Mouse (Mus musculus): ENCODE measurements around the gene Tollip. TPM values are rescaled to one million over a fixed set of nuclear protein-coding genes. Genes with fewer than 3 reads are reported as not detected.
A peak's percentile ranks its signal among the peaks of the same experiment; 100 is the strongest.
"Not testable (repeated sequence)": the region's sequence is repeated elsewhere in the genome, so short reads cannot be mapped to it uniquely, and the experiment has no call there.

Tollip gene
- polyA plus RNA-seq, 1 experiment from 2014 or later = 69.0 TPM

DNA sequence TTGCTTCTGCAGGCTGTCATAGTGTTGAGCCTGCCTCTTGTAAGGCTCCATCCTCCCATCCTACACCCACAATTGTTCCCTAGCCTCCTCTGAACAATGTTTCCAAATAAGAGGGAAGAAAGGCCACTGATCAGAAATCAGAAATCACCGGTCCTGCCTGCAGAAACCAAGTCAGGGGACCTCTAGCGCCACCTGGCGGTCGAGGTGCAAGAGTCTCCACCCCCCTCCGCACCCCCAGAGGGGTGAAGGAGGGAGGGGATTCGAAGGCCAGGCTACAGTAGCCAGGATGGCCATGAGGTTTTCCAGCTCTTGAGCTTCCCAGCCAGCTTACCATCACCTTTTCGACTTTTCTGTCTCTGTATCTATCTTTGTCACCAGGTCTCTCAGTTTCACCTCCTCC is 6.6 kb upstream of the Tollip start:
- Histone ChIP-seq H3K4me2 (replicated peaks) (no peak overlapping the region), H3K36me3 (no peaks in the 10 kb centered on the region), H3K9me3 (no peaks in the 10 kb centered on the region), H3K4me1 (replicated peaks) (no peaks in the 10 kb centered on the region), H3K4me3 (replicated peaks) (no peak overlapping the region), H3K27ac (no peak overlapping the region), H3K9ac (replicated peaks) (no peak overlapping the region), H3K27me3 (no peaks in the 10 kb centered on the region)
- 0 out of 2 replicates have a peak, but pooled peaks have one; percentile 65 for ATAC-seq
- WGBS = 6% methylated on average over 7 of the region's 7 CpGs

- not testable (repeated sequence) for H3K27me3 ChIP-seq; H3K27ac ChIP-seq; H3K4me1 ChIP-seq (replicated peaks); H3K4me2 ChIP-seq (replicated peaks); H3K9me3 ChIP-seq; H3K4me3 ChIP-seq (replicated peaks); H3K36me3 ChIP-seq; ATAC-seq; H3K9ac ChIP-seq (replicated peaks)
- whole genome bisulfite sequencing = 93% methylated on average over 17 of the region's 17 CpGs
These were observed 5.8 kb upstream of the Tollip start for GRCm38 (mm10) chr7:141924121-141924520.

DNA sequence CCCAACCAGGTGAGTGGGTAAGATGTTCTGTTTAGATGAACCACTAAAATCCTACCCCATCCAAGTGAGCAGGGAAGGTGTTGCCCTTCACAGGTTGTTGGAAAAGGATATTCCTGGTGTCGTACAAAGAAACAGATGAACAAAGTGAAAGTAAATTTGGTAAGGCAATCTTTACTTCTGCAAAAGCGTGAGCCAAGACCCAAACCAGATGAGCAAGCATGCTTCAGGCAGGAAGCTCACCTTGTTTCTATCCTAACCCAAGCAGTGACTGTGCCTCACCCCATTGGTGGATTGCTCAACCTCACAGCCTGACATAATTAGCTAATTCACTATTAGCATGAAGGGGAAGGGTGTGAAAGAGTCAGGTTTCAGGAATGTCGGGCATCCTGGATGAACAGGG is 7.0 kb downstream of the Tollip start:
- Histone ChIP-seq H3K4me3 (replicated peaks) (no peak overlapping the region), H3K4me1 (replicated peaks) (peaks cover 19% of the 10 kb centered on the region), H3K9ac (replicated peaks) (no peak overlapping the region), H3K9me3 (no peaks in the 10 kb centered on the region), H3K36me3 (no peaks in the 10 kb centered on the region), H3K27me3 (peaks cover 23% of the 10 kb centered on the region), H3K4me2 (replicated peaks) (no peak overlapping the region), H3K27ac (no peak overlapping the region)
- 79% methylated on average over 3 of the region's 3 CpGs for WGBS
- no peak for ATAC-seq

- Histone ChIP-seq H3K9ac (replicated peaks) (no peak overlapping the region), H3K9me3 (no peaks in the 10 kb centered on the region), H3K4me3 (replicated peaks) (no peak overlapping the region), H3K27ac (no peak overlapping the region), H3K4me1 (replicated peaks) (peaks cover 19% of the 10 kb centered on the region), H3K27me3 (peaks cover 31% of the 10 kb centered on the region; the same call in 1 of the 2 replicates), H3K36me3 (no peaks in the 10 kb centered on the region), H3K4me2 (replicated peaks) (no peak overlapping the region)
- no peak for ATAC-seq
- 75% methylated on average over 6 of the region's 6 CpGs for WGBS
These were observed 9.7 kb downstream of the Tollip start for GRCm38 (mm10) chr7:141908591-141908990.

GRCm38 (mm10) chr7:141902791-141903190 is 15.5 kb downstream of the Tollip start:
- H3K36me3 ChIP-seq = no peaks in the 10 kb centered on the region
- H3K9ac ChIP-seq (replicated peaks) = peak overlapping the region; percentile 58
- no peaks in the 10 kb centered on the region for H3K9me3 ChIP-seq
- H3K4me2 ChIP-seq (replicated peaks) = peak overlapping the region; percentile 53
- H3K4me3 ChIP-seq (replicated peaks) = peak overlapping the region; percentile 67
- H3K27ac ChIP-seq = peak overlapping the region; percentile 78
- peaks cover 21% of the 10 kb centered on the region; the same call in 1 of the 2 replicates for H3K27me3 ChIP-seq
- 68% methylated on average over 4 of the region's 4 CpGs for WGBS
- H3K4me1 ChIP-seq (replicated peaks) = peaks cover 35% of the 10 kb centered on the region
- ATAC-seq = no peak

GRCm38 (mm10) chr7:141902269-141902729 is 16.0 kb downstream of the Tollip start:
- H3K9me3 ChIP-seq = no peaks in the 10 kb centered on the region
- H3K4me1 ChIP-seq (replicated peaks) = peaks cover 35% of the 10 kb centered on the region
- peak overlapping the region; percentile 67 for H3K4me3 ChIP-seq (replicated peaks)
- H3K27me3 ChIP-seq = peaks cover 18% of the 10 kb centered on the region; the same call in 1 of the 2 replicates
- under 1% methylated on average over 44 of the region's 44 CpGs for WGBS
- H3K36me3 ChIP-seq = no peaks in the 10 kb centered on the region
- peak overlapping the region; percentile 78 for H3K27ac ChIP-seq
- H3K9ac ChIP-seq (replicated peaks) = peak overlapping the region; percentile 89
- peak; percentile 97 for ATAC-seq
- H3K4me2 ChIP-seq (replicated peaks) = peak overlapping the region; percentile 61

DNA sequence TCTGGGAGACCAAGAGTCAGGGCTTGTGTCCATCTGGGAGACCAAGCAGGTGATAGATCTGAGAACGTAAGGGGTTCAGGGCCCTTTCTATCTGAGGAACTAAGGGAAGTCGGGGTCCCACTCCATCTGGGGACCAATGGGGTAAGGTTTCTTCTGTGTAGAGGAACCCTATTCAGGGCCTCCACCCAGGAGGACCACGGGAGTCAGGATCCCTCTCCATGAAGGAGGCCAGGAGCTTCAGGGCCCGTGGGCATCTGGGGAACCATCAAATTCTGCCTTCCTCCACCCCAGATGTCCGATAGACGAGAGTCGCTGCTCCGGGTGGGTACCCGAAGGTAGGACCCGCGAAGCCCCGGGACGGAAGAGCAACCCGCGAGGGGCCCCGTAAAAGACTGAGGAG is 16.5 kb downstream of the Tollip start:
- Histone ChIP-seq H3K4me1 (replicated peaks) (peaks cover 39% of the 10 kb centered on the region), H3K36me3 (no peaks in the 10 kb centered on the region), H3K27ac (peak overlapping the region; percentile 78), H3K4me2 (replicated peaks) (peak overlapping the region; percentile 61), H3K4me3 (replicated peaks) (peak overlapping the region; percentile 67), H3K9me3 (no peaks in the 10 kb centered on the region), H3K27me3 (peaks cover 18% of the 10 kb centered on the region; the same call in 1 of the 2 replicates), H3K9ac (replicated peaks) (peak overlapping the region; percentile 89)
- under 1% methylated on average over 16 of the region's 16 CpGs for WGBS
- ATAC-seq = peak; percentile 64

- WGBS = 97% methylated on average over 7 of the region's 7 CpGs
- H3K36me3 ChIP-seq = peaks cover 60% of the 10 kb centered on the region
- ATAC-seq = no peak
These were observed 26.2 kb downstream of the Tollip start for GRCm38 (mm10) chr7:141892151-141892550.

GRCm38 (mm10) chr7:141878813-141879212 is 39.5 kb downstream of the Tollip start:
- peaks cover 84% of the 10 kb centered on the region for H3K36me3 ChIP-seq
- 91% methylated on average over 2 of the region's 2 CpGs for WGBS

More at GRCm38 (mm10) chr7:141892151-141892550, 26.2 kb downstream of the Tollip start:
- Histone ChIP-seq H3K4me2 (replicated peaks) (no peak overlapping the region), H3K4me1 (replicated peaks) (peaks cover 6% of the 10 kb centered on the region), H3K4me3 (replicated peaks) (no peak overlapping the region), H3K9me3 (no peaks in the 10 kb centered on the region), H3K27me3 (no peaks in the 10 kb centered on the region), H3K27ac (no peak overlapping the region), H3K9ac (replicated peaks) (no peak overlapping the region)

DNA sequence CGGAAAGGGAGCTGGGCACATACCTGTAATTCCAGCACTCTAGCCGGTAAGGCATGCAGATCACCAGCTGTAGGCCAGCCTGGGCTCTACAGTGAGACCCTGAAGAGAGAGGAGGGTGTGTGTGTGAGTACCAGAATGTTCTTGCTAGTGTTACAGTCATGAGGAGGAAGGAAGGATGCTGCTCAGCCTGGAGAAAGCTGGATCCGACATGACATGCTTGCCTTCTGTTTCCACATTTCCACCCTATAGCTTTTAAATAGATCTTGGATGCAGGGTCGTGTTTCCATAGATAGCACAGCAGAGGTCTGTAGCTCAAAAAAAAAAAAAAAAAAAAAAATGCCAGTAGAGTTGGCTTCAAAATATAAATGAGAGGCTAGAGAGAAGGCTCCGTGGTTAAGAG is 43.4 kb downstream of the Tollip start:
- WGBS = 89% methylated on average over 5 of the region's 5 CpGs
- H3K4me2 ChIP-seq (replicated peaks) = no peak overlapping the region
- H3K4me3 ChIP-seq (replicated peaks) = no peak overlapping the region
- no peaks in the 10 kb centered on the region for H3K9me3 ChIP-seq
- H3K4me1 ChIP-seq (replicated peaks) = no peaks in the 10 kb centered on the region
- H3K27me3 ChIP-seq = no peaks in the 10 kb centered on the region
- H3K36me3 ChIP-seq = peaks cover 69% of the 10 kb centered on the region
- no peak for ATAC-seq
- H3K27ac ChIP-seq = no peak overlapping the region
- H3K9ac ChIP-seq (replicated peaks) = no peak overlapping the region

More at GRCm38 (mm10) chr7:141878813-141879212, 39.5 kb downstream of the Tollip start:
- Histone ChIP-seq H3K4me2 (replicated peaks) (no peak overlapping the region), H3K4me3 (replicated peaks) (no peak overlapping the region), H3K9me3 (no peaks in the 10 kb centered on the region), H3K27ac (no peak overlapping the region), H3K9ac (replicated peaks) (no peak overlapping the region), H3K27me3 (no peaks in the 10 kb centered on the region), H3K4me1 (replicated peaks) (no peaks in the 10 kb centered on the region)
- ATAC-seq = no peak

- peaks cover 36% of the 10 kb centered on the region for H3K36me3 ChIP-seq
- H3K4me3 ChIP-seq (replicated peaks) = no peak overlapping the region
- H3K27me3 ChIP-seq = no peaks in the 10 kb centered on the region
- H3K9ac ChIP-seq (replicated peaks) = no peak overlapping the region
- no peaks in the 10 kb centered on the region for H3K9me3 ChIP-seq
- WGBS = 82% methylated on average over 5 of the region's 5 CpGs
- ATAC-seq = no peak
- H3K4me2 ChIP-seq (replicated peaks) = no peak overlapping the region
- no peaks in the 10 kb centered on the region for H3K4me1 ChIP-seq (replicated peaks)
- H3K27ac ChIP-seq = no peak overlapping the region
These were observed 47.8 kb downstream of the Tollip start for GRCm38 (mm10) chr7:141870553-141870952.

- no peaks in the 10 kb centered on the region for H3K4me1 ChIP-seq (replicated peaks)
- no peak overlapping the region for H3K9ac ChIP-seq (replicated peaks)
- no peak overlapping the region for H3K4me3 ChIP-seq (replicated peaks)
- no peaks in the 10 kb centered on the region for H3K27me3 ChIP-seq
- no peaks in the 10 kb centered on the region for H3K9me3 ChIP-seq
- no peak overlapping the region for H3K4me2 ChIP-seq (replicated peaks)
- H3K36me3 ChIP-seq = peaks cover 31% of the 10 kb centered on the region
- no peak for ATAC-seq
- H3K27ac ChIP-seq = no peak overlapping the region
- 80% methylated on average over 5 of the region's 5 CpGs for WGBS
These were observed 48.7 kb downstream of the Tollip start for GRCm38 (mm10) chr7:141869644-141870043.

DNA sequence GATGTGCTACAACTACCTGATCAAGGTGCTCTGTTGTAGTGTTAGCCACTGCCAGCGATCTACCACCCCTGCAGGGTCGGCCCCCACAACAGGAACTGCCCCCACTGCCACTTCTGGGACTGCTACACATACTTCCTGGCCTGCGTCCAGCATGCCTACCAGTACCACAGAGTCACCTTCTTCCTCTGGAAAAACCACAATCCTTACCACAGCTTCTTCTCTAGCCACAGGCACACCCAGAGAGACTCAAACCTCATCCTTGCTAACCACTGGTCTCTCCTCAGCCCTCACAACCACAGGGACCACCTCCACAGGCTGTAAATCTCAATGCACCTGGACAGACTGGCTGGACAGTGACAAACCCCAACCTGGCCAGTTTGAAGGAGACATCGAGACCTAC is 57.3 kb downstream of the Tollip start:
- H3K27me3 ChIP-seq = no peaks in the 10 kb centered on the region
- 93% methylated on average over 4 of the region's 4 CpGs for WGBS
- no peak overlapping the region for H3K4me3 ChIP-seq (replicated peaks)
- no peak overlapping the region for H3K4me2 ChIP-seq (replicated peaks)
- no peak overlapping the region for H3K27ac ChIP-seq
- H3K4me1 ChIP-seq (replicated peaks) = no peaks in the 10 kb centered on the region
- no peak for ATAC-seq
- H3K9ac ChIP-seq (replicated peaks) = no peak overlapping the region
- no peaks in the 10 kb centered on the region for H3K36me3 ChIP-seq
- H3K9me3 ChIP-seq = no peaks in the 10 kb centered on the region

All from midbrain, embryonic 13.5 days (tissue).